Mouse (Mus musculus) kidney, adult 2 months (tissue): Measurements from ENCODE around the gene Shank2.

Source experiments
- CTCF ChIP-seq: fragments of 200-500 bp; conservative IDR thresholded peaks from 2 replicates; pipeline ENCODE4 v1.5.1; 2011; ENCODE audit warnings: low read depth, mild to moderate bottlenecking, control low read depth, low read length, moderate library complexity, mixed read lengths; ENCODE audit not compliant: insufficient read depth, insufficient read length
- POLR2A ChIP-seq: fragments of 200-500 bp; IDR thresholded peaks from one replicate; pipeline ENCODE4 v1.6.1; 2011; ENCODE audit warnings: low read depth, low read length, control low read depth

DNA sequence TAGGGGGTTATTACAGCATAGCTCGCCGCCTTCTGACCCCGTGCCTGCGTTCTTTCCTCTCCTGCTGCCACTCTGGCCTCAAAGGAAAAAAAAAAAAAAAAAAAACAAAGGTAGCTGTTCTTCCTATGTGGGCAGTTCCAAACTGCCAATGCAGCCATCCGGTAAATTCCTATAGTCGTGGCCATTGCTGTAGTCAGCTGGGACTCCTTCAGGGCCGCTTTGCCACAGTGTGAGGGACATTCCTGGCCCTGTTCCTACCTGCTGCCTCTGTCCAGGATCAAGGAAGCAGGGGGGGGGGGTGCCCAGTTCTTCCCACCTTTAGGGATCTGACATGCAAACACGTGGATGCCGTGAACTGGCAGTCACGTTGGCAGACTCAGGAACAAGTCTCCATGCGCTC, 29.1 kb downstream of the Shank2 start:
- TF ChIP-seq CTCF (no peak), POLR2A (no peak)
